Mouse (Mus musculus) left cerebral cortex, adult 18-20 months (tissue): ENCODE data around the gene Gse1. TPM values are rescaled to one million over a fixed set of nuclear protein-coding genes. Genes with fewer than 3 reads are reported as not detected.

ENCODE experiments used
- DNase-seq, 2 experiments: peaks; one replicate each; pipeline ENCODE4 v3.0.0; 2021 to 2022; ENCODE audit warnings: low spot score in 2 of 2, mixed read lengths in 1 of 2
- total RNA-seq, 2 experiments: library from RNA; stranded (reverse); gene quantifications; 2 replicates each; pipeline ENCODE4 v1.2.3; 2021

Gse1 gene
- total RNA-seq, 2 experiments from 2014 or later: 79.8 to 90.8 TPM

- DNase-seq: peak in 1 of 2 experiments; percentile 60
These were observed 188.5 kb downstream of the Gse1 start for GRCm38 (mm10) chr8:120416522-120417394.

- DNase-seq: no peak
These were observed 189.9 kb downstream of the Gse1 start for GRCm38 (mm10) chr8:120418188-120418587.

GRCm38 (mm10) chr8:120419675-120420074, 191.4 kb downstream of the Gse1 start:
- DNase-seq: no peak

GRCm38 (mm10) chr8:120420226-120420625, 192.0 kb downstream of the Gse1 start:
- DNase-seq: no peak

- DNase-seq: no peak
These were observed 193.4 kb downstream of the Gse1 start for GRCm38 (mm10) chr8:120421638-120422037.

GRCm38 (mm10) chr8:120422236-120422635, 194.0 kb downstream of the Gse1 start:
- DNase-seq: no peak

GRCm38 (mm10) chr8:120423576-120423975, 195.3 kb downstream of the Gse1 start:
- DNase-seq: no peak

GRCm38 (mm10) chr8:120424829-120425198, 196.6 kb downstream of the Gse1 start:
- DNase-seq: no peak

GRCm38 (mm10) chr8:120425199-120425941, 197.1 kb downstream of the Gse1 start:
- DNase-seq: no peak

GRCm38 (mm10) chr8:120426105-120426504, 197.8 kb downstream of the Gse1 start:
- no peak for DNase-seq

GRCm38 (mm10) chr8:120426622-120427385, 198.5 kb downstream of the Gse1 start:
- DNase-seq: peak; percentile 85 to 91

- no peak for DNase-seq
These were observed 200.2 kb downstream of the Gse1 start for GRCm38 (mm10) chr8:120428492-120428891.

- no peak for DNase-seq
These were observed 200.9 kb downstream of the Gse1 start for GRCm38 (mm10) chr8:120429116-120429515.

- no peak for DNase-seq
These were observed 202.8 kb downstream of the Gse1 start for GRCm38 (mm10) chr8:120431042-120431441.

GRCm38 (mm10) chr8:120432438-120432837, 204.2 kb downstream of the Gse1 start:
- DNase-seq: no peak

- DNase-seq: no peak
These were observed 204.9 kb downstream of the Gse1 start for GRCm38 (mm10) chr8:120433143-120433542.

GRCm38 (mm10) chr8:120433734-120434133, 205.5 kb downstream of the Gse1 start:
- DNase-seq: no peak

GRCm38 (mm10) chr8:120435781-120436180, 207.5 kb downstream of the Gse1 start:
- DNase-seq: no peak

GRCm38 (mm10) chr8:120436491-120437030, 208.3 kb downstream of the Gse1 start:
- no peak for DNase-seq

- DNase-seq: peak in 1 of 2 experiments; percentile 51
These were observed 209.0 kb downstream of the Gse1 start for GRCm38 (mm10) chr8:120437207-120437606.
